In genomic region chr15:26875687-26876086, GRCm38 (mm10) we compare ENCODE assay signal across 9 mouse cellular contexts. TPM values are rescaled to one million over a fixed set of nuclear protein-coding genes. Genes with fewer than 3 reads are reported as not detected.
DNase-seq lines count a peak whose midpoint lies in the region; ATAC-seq and TF ChIP-seq lines count a peak whose summit lies in the region.
"Had no signal": no experiment of that assay in that cellular context is flagged by ENCODE, and none has a peak within 500 bp of the region (broad histone marks: within the 10 kb centered on the region; RNA-seq: fewer than 3 reads in every experiment).

No protein-coding gene starts in this region.

- intact Hi-C loops in heart, postnatal 36 days (cut with DNase I): loop anchor here (2.0 kb wide), 1 partner anchor 29 kb away; no protein-coding TSS in a partner anchor

- H3K9ac ChIP-seq in midbrain, embryonic 11.5 days (ENCODE audit: low read length): no peak overlapping the region
- H3K9ac ChIP-seq: liver, embryonic 15.5 days had no signal

- H3K4me3 ChIP-seq in midbrain, embryonic 11.5 days (ENCODE audit: low read depth, low read length): no peak overlapping the region
- H3K4me3 ChIP-seq in midbrain, embryonic 10.5 days: no peak overlapping the region
- no peak overlapping the region for H3K4me3 ChIP-seq in embryonic fibroblast, embryonic 13.5 days (ENCODE audit: insufficient read depth, low read length)
- H3K4me3 ChIP-seq: liver, embryonic 15.5 days had no signal

- H3K27ac ChIP-seq in midbrain, embryonic 11.5 days (ENCODE audit: low read depth, low read length): no peak overlapping the region
- H3K27ac ChIP-seq in midbrain, embryonic 10.5 days (replicated peaks): no peak overlapping the region
- H3K27ac ChIP-seq in embryonic fibroblast, embryonic 13.5 days (ENCODE audit: insufficient read depth, low read length): peak overlapping the region; percentile 86
- H3K27ac ChIP-seq: liver, embryonic 15.5 days had no signal

- peak; percentile 85 for DNase-seq in midbrain, embryonic 11.5 days (ENCODE audit: low spot score, missing footprints)
- no peak for DNase-seq in midbrain, embryonic 10.5 days (ENCODE audit: low spot score)
- DNase-seq in heart, postnatal 36 days: peak; percentile 56 to 59
- peak; percentile 45 for DNase-seq in layer of hippocampus, adult 9-10 months (ENCODE audit: low spot score)
- DNase-seq in lung, postnatal 25 days (ENCODE audit: low spot score): peak; percentile 72
- DNase-seq in right cerebral cortex, postnatal 36 days (ENCODE audit: low spot score in 2 of 2): peak; percentile 54 to 59
- no peak for DNase-seq in spleen, postnatal 14 days (ENCODE audit: low spot score in 2 of 2)

- TF ChIP-seq POLR2A in embryonic fibroblast, embryonic 13.5 days (IDR thresholded peaks at IDR 0.05; ENCODE audit: low read depth, low read length): no peak

- peaks cover 6% of the 10 kb centered on the region for H3K4me1 ChIP-seq in midbrain, embryonic 11.5 days (ENCODE audit: control insufficient read depth, insufficient read depth, low read length)
- peaks cover 13% of the 10 kb centered on the region for H3K4me1 ChIP-seq in midbrain, embryonic 10.5 days
- H3K4me1 ChIP-seq in embryonic fibroblast, embryonic 13.5 days (ENCODE audit: control insufficient read depth, insufficient read depth, low read length): peaks cover 11% of the 10 kb centered on the region
- H3K4me1 ChIP-seq: liver, embryonic 15.5 days had no signal

- no peak for TF ChIP-seq CTCF in embryonic fibroblast, embryonic 13.5 days (IDR thresholded peaks at IDR 0.05; ENCODE audit: borderline replicate concordance, insufficient read depth, low read length)

- 64% methylated on average over 4 of the region's 4 CpGs for WGBS in midbrain, embryonic 11.5 days
- 75% methylated on average over 4 of the region's 4 CpGs for WGBS in midbrain, embryonic 10.5 days

- no peak overlapping the region for H3K4me2 ChIP-seq in midbrain, embryonic 11.5 days
- H3K4me2 ChIP-seq: liver, embryonic 15.5 days had no signal

- no peaks in the 10 kb centered on the region for H3K36me3 ChIP-seq in midbrain, embryonic 11.5 days (ENCODE audit: control insufficient read depth, insufficient read depth, low read length)
- H3K36me3 ChIP-seq in midbrain, embryonic 10.5 days: no peaks in the 10 kb centered on the region
- H3K36me3 ChIP-seq: liver, embryonic 15.5 days had no signal

- no peaks in the 10 kb centered on the region for H3K27me3 ChIP-seq in midbrain, embryonic 11.5 days (ENCODE audit: control insufficient read depth, insufficient read depth, low read length)
- no peaks in the 10 kb centered on the region for H3K27me3 ChIP-seq in midbrain, embryonic 10.5 days (ENCODE audit: low read depth, poor library complexity, severe bottlenecking)
- H3K27me3 ChIP-seq: liver, embryonic 15.5 days had no signal

- no peaks in the 10 kb centered on the region for H3K9me3 ChIP-seq in midbrain, embryonic 11.5 days (ENCODE audit: control insufficient read depth, low read length)
- no peaks in the 10 kb centered on the region for H3K9me3 ChIP-seq in midbrain, embryonic 10.5 days (replicated peaks)
- H3K9me3 ChIP-seq: liver, embryonic 15.5 days had no signal

- no peak for ATAC-seq in midbrain, embryonic 11.5 days (ENCODE audit: low FRiP score)

RNA-seq across cellular contexts. Expression of gene Fbxl7, which starts 19.7 kb away (rescaled TPM):
- polyA plus RNA-seq in midbrain, embryonic 11.5 days (2014; fragmentation: Nextera tagmentation; extraction: Ambion mirVana): 12.1 and 13.6 TPM in 2 replicates
- polyA plus RNA-seq in midbrain, embryonic 10.5 days (2016; fragmentation: Nextera tagmentation; extraction: Ambion mirVana): 11.6 and 12.9 TPM in 2 replicates
- 14.0 and 27.0 TPM in 2 replicates for polyA plus RNA-seq in embryonic fibroblast, embryonic 13.5 days (2011; ENCODE audit: insufficient read length, low read depth, missing spikeins)
- 1 to 10 TPM; 3.0 to 3.1 TPM for total RNA-seq in heart, postnatal 36 days (2021)

Comparison
In these comparisons a context has a peak if more than half of its experiments do, and no peak if none do; other contexts are left out.
1. DNase-seq: peak in midbrain, embryonic 11.5 days (single experiment), heart, postnatal 36 days (2 of 2), layer of hippocampus, adult 9-10 months (single experiment), lung, postnatal 25 days (single experiment) and right cerebral cortex, postnatal 36 days (2 of 2); none in midbrain, embryonic 10.5 days (single experiment) and spleen, postnatal 14 days (0 of 2).